Mouse (Mus musculus) gastrocnemius, postnatal 36 days (tissue): ENCODE data around the gene Gtf2h2. TPM values are rescaled to one million over a fixed set of nuclear protein-coding genes. Genes with fewer than 3 reads are reported as not detected.
A peak's percentile ranks its signal among the peaks of the same experiment; 100 is the strongest.
"Not testable (repeated sequence)": the region's sequence is repeated elsewhere in the genome, so short reads cannot be mapped to it uniquely, and the experiment has no call there.

ENCODE experiments used
- DNase-seq, 2 experiments: peaks; one replicate each; pipeline ENCODE4 v3.0.0; 2022
- intact Hi-C: fragments of 180-260 bp; cut with DNase I; formaldehyde crosslinking; loops from one replicate; pipeline ENCODE4 v1.15.1; 2025
- long read RNA-seq, 2 experiments: library from polyadenylated mRNA; stranded (forward); transcript quantifications; one replicate each; pipeline ENCODE4 v2.0.0; 2021
- total RNA-seq, 2 experiments: library from RNA; stranded (reverse); gene quantifications; 2 replicates each; pipeline ENCODE4 v1.2.3; 2021

Gene Gtf2h2
- total RNA-seq = 10 to 100 TPM; 18.3 to 21.5 TPM
- long read RNA-seq, experiment 1, transcript Gtf2h2-202 (16 exons, 1,656 nt) = major isoform, 8 of 19 reads
- long read RNA-seq, experiment 1, partial matches to known transcripts = 3 of 19 reads
- long read RNA-seq, experiment 1, other reads (novel, unspliced or antisense) = 8 of 19 reads
- long read RNA-seq, experiment 2, transcript Gtf2h2-202 (16 exons, 1,656 nt) = major isoform, 8 of 17 reads
- long read RNA-seq, experiment 2, partial matches to known transcripts = 4 of 17 reads
- long read RNA-seq, experiment 2, other reads (novel, unspliced or antisense) = 5 of 17 reads

- intact Hi-C loops = loop anchor here (10.0 kb wide), 1 partner anchor 163 kb away; the partner anchor contains the start of genes Ak6, Rad17 and Taf9
- peak; percentile 75 to 85 for DNase-seq
Observed at GRCm38 (mm10) chr13:100492061-100492787, at the start of gene Gtf2h2. Gtf2h2 (minus strand) TSS chr13:100492579.

GRCm38 (mm10) chr13:100536149-100536548 is 43.8 kb upstream of the Gtf2h2 start:
- no peak for DNase-seq
- intact Hi-C loops = no loop called here

GRCm38 (mm10) chr13:100532788-100533365 is 40.5 kb upstream of the Gtf2h2 start:
- DNase-seq = no peak
- intact Hi-C loops = no loop called here

- intact Hi-C loops = no loop called here
- no peak for DNase-seq
Observed at GRCm38 (mm10) chr13:100526649-100527038, 34.3 kb upstream of the Gtf2h2 start.

GRCm38 (mm10) chr13:100525935-100526648 is 33.7 kb upstream of the Gtf2h2 start:
- no peak for DNase-seq
- intact Hi-C loops = no loop called here

GRCm38 (mm10) chr13:100524896-100525295 is 32.5 kb upstream of the Gtf2h2 start:
- intact Hi-C loops = no loop called here
- DNase-seq = no peak

GRCm38 (mm10) chr13:100523698-100524097 is 31.3 kb upstream of the Gtf2h2 start:
- intact Hi-C loops = no loop called here

GRCm38 (mm10) chr13:100521724-100522591 is 29.6 kb upstream of the Gtf2h2 start:
- intact Hi-C loops = no loop called here

More at GRCm38 (mm10) chr13:100523698-100524097, 31.3 kb upstream of the Gtf2h2 start:
- DNase-seq = no peak

GRCm38 (mm10) chr13:100519162-100519561 is 26.8 kb upstream of the Gtf2h2 start:
- DNase-seq = no peak
- intact Hi-C loops = no loop called here

More at GRCm38 (mm10) chr13:100521724-100522591, 29.6 kb upstream of the Gtf2h2 start:
- DNase-seq = no peak

- intact Hi-C loops = no loop called here
- no peak for DNase-seq
Observed at GRCm38 (mm10) chr13:100518191-100518590, 25.8 kb upstream of the Gtf2h2 start.

GRCm38 (mm10) chr13:100517652-100518153 is 25.3 kb upstream of the Gtf2h2 start:
- intact Hi-C loops = no loop called here
- DNase-seq = no peak

- intact Hi-C loops = no loop called here
Observed at GRCm38 (mm10) chr13:100516213-100517105, 24.1 kb upstream of the Gtf2h2 start.

GRCm38 (mm10) chr13:100512792-100513191 is 20.4 kb upstream of the Gtf2h2 start:
- intact Hi-C loops = no loop called here
- no peak for DNase-seq

More at GRCm38 (mm10) chr13:100516213-100517105, 24.1 kb upstream of the Gtf2h2 start:
- DNase-seq = no peak

- intact Hi-C loops = no loop called here
- no peak for DNase-seq
Observed at GRCm38 (mm10) chr13:100511860-100512364, 19.5 kb upstream of the Gtf2h2 start.

GRCm38 (mm10) chr13:100511146-100511859 is 18.9 kb upstream of the Gtf2h2 start:
- no peak for DNase-seq
- intact Hi-C loops = no loop called here

GRCm38 (mm10) chr13:100499625-100500024 is 7.2 kb upstream of the Gtf2h2 start:
- not testable (repeated sequence) for DNase-seq
- intact Hi-C loops = loop anchor here (10.0 kb wide), 1 partner anchor 155 kb away; the partner anchor contains the start of genes Ak6, Rad17 and Taf9

- DNase-seq = no peak
- intact Hi-C loops = loop anchor here (10.0 kb wide), 1 partner anchor 159 kb away; the partner anchor contains the start of genes Ak6, Rad17 and Taf9
Observed at GRCm38 (mm10) chr13:100495337-100495736, 3.0 kb upstream of the Gtf2h2 start.
